Mouse (Mus musculus) midbrain, postnatal 0 days (tissue): ENCODE data around the gene Psenen. TPM values are rescaled to one million over a fixed set of nuclear protein-coding genes. Genes with fewer than 3 reads are reported as not detected.
A peak's percentile ranks its signal among the peaks of the same experiment; 100 is the strongest.

Experiments
- ATAC-seq: fragments of 200-750 bp; cut with Nextera tagmentation; 2 replicates; pipeline ENCODE4 v1.8.0; 2017; ENCODE audit warnings: moderate number of reproducible peaks, mild to moderate bottlenecking, moderate TSS enrichment, moderate library complexity; ENCODE audit not compliant: low FRiP score
- DNase-seq: peaks from one replicate; pipeline ENCODE4 v3.0.0-alpha.2; 2015; ENCODE audit warnings: low spot score
- H3K27ac ChIP-seq: fragments of 300-500 bp; sonication (generic); 2 replicates; pipeline ENCODE4 v1.5.1; 2014; ENCODE audit warnings: low read depth, mild to moderate bottlenecking, low read length, mixed read lengths
- H3K27me3 ChIP-seq: fragments of 300-500 bp; sonication (generic); 2 replicates; pipeline ENCODE4 v1.6.1; 2014; ENCODE audit warnings: low read length, control low read depth, mixed read lengths; ENCODE audit not compliant: insufficient read depth
- H3K36me3 ChIP-seq: fragments of 300-500 bp; sonication (generic); 2 replicates; pipeline ENCODE4 v1.6.1; 2014; ENCODE audit warnings: low read length, control low read depth, mixed read lengths; ENCODE audit not compliant: insufficient read depth
- H3K4me1 ChIP-seq: fragments of 300-500 bp; sonication (generic); 2 replicates; pipeline ENCODE4 v1.6.1; 2014; ENCODE audit warnings: mild to moderate bottlenecking, control low read depth, antibody characterized with exemption, low read length, mixed read lengths; ENCODE audit not compliant: insufficient read depth
- H3K4me2 ChIP-seq: fragments of 300-500 bp; sonication (generic); 2 replicates; pipeline ENCODE4 v1.6.1; 2014; ENCODE audit warnings: low read depth, mild to moderate bottlenecking, low read length, mixed read lengths; ENCODE audit not compliant: poor library complexity, severe bottlenecking
- H3K4me3 ChIP-seq: fragments of 300-500 bp; sonication (generic); 2 replicates; pipeline ENCODE4 v1.5.1; 2014; ENCODE audit warnings: low read depth, mild to moderate bottlenecking, low read length, moderate library complexity
- H3K9ac ChIP-seq: fragments of 300-500 bp; sonication (generic); replicated peaks from 2 replicates; pipeline ENCODE4 v1.6.1; 2014; ENCODE audit warnings: mild to moderate bottlenecking, low read length, moderate library complexity, mixed read lengths; ENCODE audit not compliant: poor library complexity, severe bottlenecking
- H3K9me3 ChIP-seq: fragments of 300-500 bp; sonication (generic); 2 replicates; pipeline ENCODE4 v1.6.1; 2016; ENCODE audit warnings: low read length, control low read depth
- CTCF ChIP-seq: IDR thresholded peaks from 2 replicates; pipeline ENCODE4 v1.5.1; 2016; ENCODE audit warnings: antibody characterized with exemption, mild to moderate bottlenecking
- WGBS: fragments of 180-500 bp; shearing (Covaris S2); extraction: QIAGEN DNeasy Blood & Tissue Kit; methylation state at CpG from one replicate; pipeline ENCODE4 v1.1.7; 2014; 5-methylcytosine and 5-hydroxymethylcytosine counted together
- polyA plus RNA-seq: library from polyadenylated mRNA; unstranded; fragments of >200 nt; fragmentation: Nextera tagmentation; extraction: Ambion mirVana; gene quantifications from 2 replicates; pipeline ENCODE4 v1.2.1, GENCODE M21; 2015
- total RNA-seq: library from RNA; depleted of rRNA; stranded (reverse); fragments of >200 nt; gene quantifications from 2 replicates; pipeline ENCODE4 v1.2.3, GENCODE M21; 2014; rRNA removed

The Psenen gene
- 63.8 and 133 TPM in 2 replicates for total RNA-seq
- polyA plus RNA-seq, result 135 and 144 TPM in 2 replicates

DNA sequence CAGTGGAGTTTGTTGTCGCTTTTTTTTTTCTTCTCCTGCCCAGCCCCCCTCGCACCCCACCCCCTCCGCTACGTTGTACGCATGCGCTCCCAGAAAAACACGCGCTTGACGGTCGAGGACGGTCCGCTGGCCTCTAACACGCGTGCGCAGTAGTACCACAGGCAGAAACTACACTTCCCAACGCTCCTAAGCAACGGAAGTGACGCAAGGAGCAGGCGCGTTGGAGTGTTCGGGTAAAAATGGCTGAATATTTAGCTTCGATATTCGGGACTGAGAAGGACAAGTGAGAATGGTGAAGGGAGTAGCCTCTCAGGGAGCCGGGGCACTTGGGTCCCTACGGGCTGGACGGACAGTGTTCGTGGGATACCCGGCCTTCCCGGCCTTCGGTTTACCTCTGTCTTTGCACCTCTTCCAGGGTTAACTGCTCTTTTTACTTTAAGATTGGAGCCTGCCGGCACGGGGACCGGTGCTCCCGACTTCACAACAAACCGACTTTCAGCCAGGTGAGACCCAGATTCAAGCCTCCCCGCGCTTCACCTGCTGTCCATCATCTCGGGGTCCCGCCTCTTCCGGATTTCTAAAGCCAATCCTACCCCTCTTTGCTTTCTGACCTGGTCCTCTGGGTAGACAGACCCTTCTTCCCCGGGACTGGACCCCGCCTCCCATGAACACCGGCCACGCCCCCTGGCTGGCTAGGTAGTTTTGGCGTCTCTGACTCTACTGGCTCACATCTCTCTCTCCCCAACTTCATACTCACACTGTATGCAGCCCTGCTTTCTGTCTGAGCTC is at the start of gene Psenen, which contains the start of the genes U2af1l4 and Gm49396:
TSS of gene Psenen (minus strand) at position 511 of the 789 bp plus-strand sequence.
TSS of gene U2af1l4 (plus strand) at position 185 of the 789 bp plus-strand sequence.
TSS of gene Gm49396 (plus strand) at position 228 of the 789 bp plus-strand sequence.
- Histone ChIP-seq H3K4me2 (peak within 1 kb of the TSS; percentile 79), H3K9ac (peak within 1 kb of the TSS; percentile 75), H3K27ac (peak within 1 kb of the TSS; percentile 86), H3K36me3 (peaks cover 23% of the 10 kb centered on the region), H3K9me3 (no peaks in the 10 kb centered on the region), H3K27me3 (no peaks in the 10 kb centered on the region), H3K4me1 (no peaks in the 10 kb centered on the region), H3K4me3 (peak within 1 kb of the TSS; percentile 63)
- ATAC-seq, result peak; percentile 86
- TF ChIP-seq CTCF, result peak; percentile 17; the same call in 1 of the 2 replicates
- peak; percentile 99 for DNase-seq
- under 1% methylated on average over 45 of the region's 45 CpGs for WGBS

- no peak for TF ChIP-seq CTCF
- Histone ChIP-seq H3K36me3 (peaks cover 14% of the 10 kb centered on the region), H3K27me3 (no peaks in the 10 kb centered on the region), H3K27ac (no peak within 1 kb of the TSS), H3K4me3 (no peak within 1 kb of the TSS), H3K9me3 (no peaks in the 10 kb centered on the region), H3K4me2 (no peak within 1 kb of the TSS), H3K4me1 (no peaks in the 10 kb centered on the region), H3K9ac (no peak within 1 kb of the TSS)
- WGBS, result 84% methylated on average over 8 of the region's 8 CpGs
- ATAC-seq, result no peak
- no peak for DNase-seq
These were observed 49.4 kb upstream of the Psenen start, which contains the start of gene Upk1a for GRCm38 (mm10) chr7:30612654-30613402. Gene Upk1a, minus strand, starts transcription at chr7:30612847.

DNA sequence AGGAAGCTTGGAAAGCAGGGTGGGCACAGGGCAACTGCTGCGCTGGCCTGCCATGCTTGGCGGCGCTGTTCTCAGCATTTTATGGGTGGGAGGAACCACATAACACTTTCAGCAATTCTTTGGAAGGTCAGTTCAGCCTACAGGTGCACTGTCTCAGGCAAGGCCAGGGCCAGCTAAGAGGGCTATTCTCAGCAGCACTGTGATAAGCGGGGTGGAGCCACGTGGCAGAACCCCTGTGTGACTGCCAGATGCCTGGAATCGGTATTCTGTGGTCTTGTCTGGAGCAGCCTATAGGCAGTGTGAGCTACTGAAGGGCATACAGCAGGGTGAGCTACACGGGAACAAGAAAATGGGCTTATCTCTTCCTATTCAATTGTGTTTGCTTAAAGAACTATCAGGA is 46.6 kb upstream of the Psenen start:
- no peak for TF ChIP-seq CTCF
- no peaks in the 10 kb centered on the region for H3K9me3 ChIP-seq

DNA sequence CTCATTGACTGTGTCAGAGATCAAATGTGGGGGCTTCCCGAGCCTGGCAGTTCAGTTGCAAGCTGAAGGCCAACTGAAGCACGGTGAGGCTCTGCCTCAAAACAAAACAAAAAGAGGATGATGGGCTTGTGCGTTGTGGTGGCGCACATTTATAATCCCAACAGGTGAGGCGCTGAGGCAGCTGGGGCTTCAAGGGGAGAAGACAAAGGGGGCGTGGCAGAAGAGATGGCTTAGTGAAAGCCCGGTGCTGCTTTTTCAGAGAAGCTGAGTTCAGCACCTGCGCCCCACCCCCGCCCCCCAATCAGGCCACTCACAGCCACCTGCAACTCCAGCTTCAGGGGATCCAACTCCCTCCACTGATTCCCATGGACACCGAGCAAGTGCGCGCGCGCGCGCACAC is 45.0 kb upstream of the Psenen start:
- H3K4me1 ChIP-seq, result no peaks in the 10 kb centered on the region
- WGBS, result 49% methylated on average over 16 of the region's 16 CpGs

More for the DNA sequence above, 46.6 kb upstream of the Psenen start:
- Histone ChIP-seq H3K4me1 (no peaks in the 10 kb centered on the region), H3K27ac (no peak overlapping the region), H3K27me3 (no peaks in the 10 kb centered on the region), H3K4me3 (no peak overlapping the region), H3K4me2 (no peak overlapping the region), H3K36me3 (no peaks in the 10 kb centered on the region), H3K9ac (peak overlapping the region; percentile 24; the same call in 1 of the 2 replicates)
- DNase-seq, result no peak
- ATAC-seq, result no peak
- 60% methylated on average over 7 of the region's 7 CpGs for WGBS

DNA sequence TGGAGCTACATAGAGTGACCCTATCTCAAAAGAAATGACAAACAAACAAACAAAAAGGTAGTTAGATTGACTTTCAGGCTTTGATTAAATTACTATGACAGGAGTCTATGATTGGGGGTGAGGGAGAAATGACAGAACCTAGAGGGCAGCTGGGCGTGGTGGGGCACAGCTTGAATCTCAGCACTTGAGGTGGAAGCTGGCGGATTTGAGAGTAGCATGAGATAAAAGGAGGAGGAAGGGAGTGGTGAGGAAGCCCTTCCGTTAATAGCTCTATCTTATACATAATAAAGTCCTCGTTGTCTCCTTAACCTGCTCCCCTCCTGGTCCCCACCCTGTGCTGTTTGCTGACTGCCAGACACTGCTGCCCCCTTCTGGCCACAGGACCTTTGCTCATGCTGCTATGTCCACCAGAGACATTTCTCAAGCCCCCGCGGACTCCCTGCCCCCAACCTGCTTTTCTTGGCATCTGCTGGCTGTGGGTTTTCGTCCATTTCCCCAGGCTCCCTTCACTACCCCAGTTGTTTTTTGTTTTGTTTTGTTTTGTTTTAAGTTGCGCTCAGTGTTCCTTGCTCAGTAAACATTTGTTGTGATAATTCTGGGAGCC is 44.4 kb upstream of the Psenen start:
- DNase-seq, result peak; percentile 37
- H3K9me3 ChIP-seq, result no peaks in the 10 kb centered on the region
- H3K36me3 ChIP-seq, result no peaks in the 10 kb centered on the region
- no peak for ATAC-seq
- 28% methylated on average over 8 of the region's 8 CpGs for WGBS
- H3K4me3 ChIP-seq, result no peak overlapping the region
- H3K27ac ChIP-seq, result no peak overlapping the region
- peak; percentile 64 for TF ChIP-seq CTCF
- H3K27me3 ChIP-seq, result no peaks in the 10 kb centered on the region
- H3K4me1 ChIP-seq, result no peaks in the 10 kb centered on the region
- no peak overlapping the region for H3K9ac ChIP-seq
- H3K4me2 ChIP-seq, result no peak overlapping the region

More for the DNA sequence above, 45.0 kb upstream of the Psenen start:
- H3K27me3 ChIP-seq, result no peaks in the 10 kb centered on the region
- H3K36me3 ChIP-seq, result no peaks in the 10 kb centered on the region
- no peaks in the 10 kb centered on the region for H3K9me3 ChIP-seq
- ATAC-seq (no peak), DNase-seq (no peak)
- TF ChIP-seq CTCF, result no peak
- H3K4me3 ChIP-seq, result no peak overlapping the region
- H3K9ac ChIP-seq, result no peak overlapping the region
- no peak overlapping the region for H3K4me2 ChIP-seq
- no peak overlapping the region for H3K27ac ChIP-seq
